Mouse (Mus musculus): ENCODE measurements around the gene Nlrc5. TPM values are rescaled to one million over a fixed set of nuclear protein-coding genes. Genes with fewer than 3 reads are reported as not detected.

Gene Nlrc5
- polyA plus RNA-seq, 1 experiment: 0.16 TPM

DNA sequence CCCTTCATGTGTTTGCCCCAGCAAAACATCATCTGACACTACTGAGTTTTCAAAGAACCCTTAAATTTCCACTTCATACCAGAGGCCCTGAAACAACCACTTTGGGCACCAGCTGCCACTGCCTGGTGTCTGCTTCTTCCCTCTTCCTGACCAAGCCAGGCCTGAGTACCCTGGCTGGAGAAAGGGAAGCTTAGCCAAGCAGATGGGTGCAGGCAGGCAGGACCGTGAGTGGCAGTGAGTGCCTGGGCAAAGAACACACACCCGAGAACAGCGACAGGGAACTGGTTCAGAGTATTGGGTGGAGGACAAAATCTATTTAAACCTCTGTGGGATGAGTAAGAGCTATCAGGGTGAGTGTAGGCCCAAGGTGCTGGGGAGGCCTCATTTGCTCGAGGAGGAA is 5.7 kb upstream of the Nlrc5 start:
- Histone ChIP-seq H3K27me3 (ENCODE audit: control insufficient read depth, insufficient read depth, insufficient read length) (peaks cover 18% of the 10 kb centered on the region), H3K36me3 (ENCODE audit: control insufficient read depth, insufficient read depth) (no peaks in the 10 kb centered on the region)
- TF ChIP-seq MYOG (IDR thresholded peaks at IDR 0.05; ENCODE audit: control insufficient read depth, extremely low read depth, insufficient read length) (no peak), MYOD1 (IDR thresholded peaks at IDR 0.05; ENCODE audit: control insufficient read depth, insufficient read length, low read depth) (no peak), USF1 (IDR thresholded peaks at IDR 0.05; ENCODE audit: low read depth) (no peak), MAX (IDR thresholded peaks at IDR 0.05) (no peak), FOSL1 (IDR thresholded peaks at IDR 0.05; ENCODE audit: insufficient read depth, low read length, poor library complexity, severe bottlenecking) (no peak), CEBPB (IDR thresholded peaks at IDR 0.05; ENCODE audit: low read depth) (no peak), CTCF (IDR thresholded peaks at IDR 0.05; ENCODE audit: control insufficient read depth, insufficient read depth, insufficient read length) (no peak)

DNA sequence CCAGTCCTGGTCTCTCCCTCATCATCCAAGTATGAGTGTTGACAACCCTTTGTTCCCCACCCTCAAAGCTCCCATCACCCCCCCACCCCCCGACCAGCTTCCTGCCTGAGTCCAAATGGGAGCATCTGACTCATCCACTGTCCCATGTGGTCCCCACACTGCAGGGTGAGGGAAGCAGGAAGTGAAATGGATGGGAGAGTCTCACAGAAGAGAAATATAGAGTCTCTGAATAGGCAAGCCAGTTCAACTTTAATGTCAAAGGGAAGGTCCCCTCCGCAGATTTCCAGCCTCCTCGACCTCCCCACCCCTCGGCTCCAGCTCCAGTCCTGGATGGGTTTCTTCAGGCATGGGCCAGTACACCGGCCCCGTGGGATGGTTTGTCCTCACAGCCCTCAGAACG is 4.8 kb upstream of the Nlrc5 start:
- H3K79me3 ChIP-seq (ENCODE audit: low read depth): no peaks in the 10 kb centered on the region
- H3K4me3 ChIP-seq (ENCODE audit: insufficient read depth, poor library complexity, severe bottlenecking): no peak overlapping the region
- H3K79me2 ChIP-seq (ENCODE audit: control insufficient read depth, insufficient read depth): no peaks in the 10 kb centered on the region
- H3K36me3 ChIP-seq (ENCODE audit: control insufficient read depth, insufficient read depth): no peaks in the 10 kb centered on the region
- no peak overlapping the region for H3ac ChIP-seq (ENCODE audit: control insufficient read depth, insufficient read length, low read depth)
- H3K27me3 ChIP-seq (ENCODE audit: control insufficient read depth, insufficient read depth, insufficient read length): peaks cover 23% of the 10 kb centered on the region
- no peak for TF ChIP-seq CEBPB (IDR thresholded peaks at IDR 0.05; ENCODE audit: low read depth)
- TF ChIP-seq MYOD1 (IDR thresholded peaks at IDR 0.05; ENCODE audit: control insufficient read depth, insufficient read length, low read depth): no peak
- no peak for TF ChIP-seq FOSL1 (IDR thresholded peaks at IDR 0.05; ENCODE audit: insufficient read depth, low read length, poor library complexity, severe bottlenecking)
- TF ChIP-seq CTCF (IDR thresholded peaks at IDR 0.05; ENCODE audit: control insufficient read depth, insufficient read depth, insufficient read length): no peak
- no peak for TF ChIP-seq USF1 (IDR thresholded peaks at IDR 0.05; ENCODE audit: low read depth)
- TF ChIP-seq MAX (IDR thresholded peaks at IDR 0.05): no peak
- no peak for TF ChIP-seq MYOG (IDR thresholded peaks at IDR 0.05; ENCODE audit: control insufficient read depth, extremely low read depth, insufficient read length)

More for the DNA sequence above, 5.7 kb upstream of the Nlrc5 start:
- no peaks in the 10 kb centered on the region for H3K79me3 ChIP-seq (ENCODE audit: low read depth)
- H3ac ChIP-seq (ENCODE audit: control insufficient read depth, insufficient read length, low read depth): no peak overlapping the region
- no peak overlapping the region for H3K4me3 ChIP-seq (ENCODE audit: insufficient read depth, poor library complexity, severe bottlenecking)
- no peaks in the 10 kb centered on the region for H3K79me2 ChIP-seq (ENCODE audit: control insufficient read depth, insufficient read depth)

DNA sequence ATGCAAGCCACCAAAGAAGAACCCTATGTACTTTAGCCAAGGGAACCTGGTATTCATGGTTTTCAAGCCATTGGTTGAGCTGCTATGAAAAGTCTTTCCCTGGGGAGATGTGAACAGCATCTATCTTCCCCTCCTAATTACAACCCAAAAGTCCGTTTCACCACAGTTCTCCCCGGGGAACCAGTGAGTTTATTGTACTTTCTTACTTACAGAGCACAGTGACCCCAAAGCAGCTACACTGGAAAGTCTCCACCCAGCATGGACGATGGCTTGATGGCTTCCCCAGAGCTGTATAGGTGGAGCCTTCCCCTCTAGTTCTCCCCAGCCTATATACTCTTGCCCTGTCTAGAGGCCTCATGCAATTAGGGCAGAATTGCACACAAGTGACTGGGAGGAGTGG is 1.9 kb upstream of the Nlrc5 start:
- H3K36me3 ChIP-seq (ENCODE audit: control insufficient read depth, insufficient read depth): no peaks in the 10 kb centered on the region
- no peaks in the 10 kb centered on the region for H3K79me2 ChIP-seq (ENCODE audit: control insufficient read depth, insufficient read depth)
- no peak overlapping the region for H3ac ChIP-seq (ENCODE audit: control insufficient read depth, insufficient read length, low read depth)
- no peak overlapping the region for H3K4me3 ChIP-seq (ENCODE audit: insufficient read depth, poor library complexity, severe bottlenecking)
- TF ChIP-seq MYOG (IDR thresholded peaks at IDR 0.05; ENCODE audit: control insufficient read depth, extremely low read depth, insufficient read length) (no peak), FOSL1 (IDR thresholded peaks at IDR 0.05; ENCODE audit: insufficient read depth, low read length, poor library complexity, severe bottlenecking) (no peak), USF1 (IDR thresholded peaks at IDR 0.05; ENCODE audit: low read depth) (no peak), CEBPB (IDR thresholded peaks at IDR 0.05; ENCODE audit: low read depth) (no peak)
- H3K27me3 ChIP-seq (ENCODE audit: control insufficient read depth, insufficient read depth, insufficient read length): peaks cover 20% of the 10 kb centered on the region
- no peaks in the 10 kb centered on the region for H3K79me3 ChIP-seq (ENCODE audit: low read depth)

DNA sequence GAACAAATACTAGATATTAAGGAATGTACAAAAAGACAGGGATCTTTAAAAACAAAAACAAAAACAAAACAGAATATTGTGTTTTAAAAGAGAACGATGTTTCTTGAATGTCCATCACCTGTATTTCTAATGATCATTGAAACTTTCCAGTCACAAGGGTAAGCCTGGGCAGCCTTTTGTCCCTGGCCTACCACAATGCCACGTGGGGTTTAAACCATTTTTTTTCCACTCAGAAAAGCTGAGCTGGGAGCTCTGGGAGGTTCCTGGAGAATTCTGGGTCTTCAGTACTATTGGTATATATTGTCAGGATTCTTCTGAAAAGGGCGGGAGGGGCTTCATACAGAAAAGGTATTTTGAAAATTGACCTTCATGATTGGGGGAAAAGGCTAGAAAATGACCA is 802 bp downstream of the Nlrc5 start:
- peaks cover 17% of the 10 kb centered on the region for H3K27me3 ChIP-seq (ENCODE audit: control insufficient read depth, insufficient read depth, insufficient read length)
- H3K36me3 ChIP-seq (ENCODE audit: control insufficient read depth, insufficient read depth): no peaks in the 10 kb centered on the region
- no peaks in the 10 kb centered on the region for H3K79me2 ChIP-seq (ENCODE audit: control insufficient read depth, insufficient read depth)
- no peaks in the 10 kb centered on the region for H3K79me3 ChIP-seq (ENCODE audit: low read depth)
- H3K4me3 ChIP-seq (ENCODE audit: insufficient read depth, poor library complexity, severe bottlenecking): no peak overlapping the region
- no peak overlapping the region for H3ac ChIP-seq (ENCODE audit: control insufficient read depth, insufficient read length, low read depth)
- TF ChIP-seq FOSL1 (IDR thresholded peaks at IDR 0.05; ENCODE audit: insufficient read depth, low read length, poor library complexity, severe bottlenecking): no peak
- TF ChIP-seq MAX (IDR thresholded peaks at IDR 0.05): no peak
- TF ChIP-seq CTCF (IDR thresholded peaks at IDR 0.05; ENCODE audit: control insufficient read depth, insufficient read depth, insufficient read length): no peak
- no peak for TF ChIP-seq CEBPB (IDR thresholded peaks at IDR 0.05; ENCODE audit: low read depth)
- TF ChIP-seq MYOG (IDR thresholded peaks at IDR 0.05; ENCODE audit: control insufficient read depth, extremely low read depth, insufficient read length): no peak
- TF ChIP-seq USF1 (IDR thresholded peaks at IDR 0.05; ENCODE audit: low read depth): no peak
- TF ChIP-seq MYOD1 (IDR thresholded peaks at IDR 0.05; ENCODE audit: control insufficient read depth, insufficient read length, low read depth): no peak

DNA sequence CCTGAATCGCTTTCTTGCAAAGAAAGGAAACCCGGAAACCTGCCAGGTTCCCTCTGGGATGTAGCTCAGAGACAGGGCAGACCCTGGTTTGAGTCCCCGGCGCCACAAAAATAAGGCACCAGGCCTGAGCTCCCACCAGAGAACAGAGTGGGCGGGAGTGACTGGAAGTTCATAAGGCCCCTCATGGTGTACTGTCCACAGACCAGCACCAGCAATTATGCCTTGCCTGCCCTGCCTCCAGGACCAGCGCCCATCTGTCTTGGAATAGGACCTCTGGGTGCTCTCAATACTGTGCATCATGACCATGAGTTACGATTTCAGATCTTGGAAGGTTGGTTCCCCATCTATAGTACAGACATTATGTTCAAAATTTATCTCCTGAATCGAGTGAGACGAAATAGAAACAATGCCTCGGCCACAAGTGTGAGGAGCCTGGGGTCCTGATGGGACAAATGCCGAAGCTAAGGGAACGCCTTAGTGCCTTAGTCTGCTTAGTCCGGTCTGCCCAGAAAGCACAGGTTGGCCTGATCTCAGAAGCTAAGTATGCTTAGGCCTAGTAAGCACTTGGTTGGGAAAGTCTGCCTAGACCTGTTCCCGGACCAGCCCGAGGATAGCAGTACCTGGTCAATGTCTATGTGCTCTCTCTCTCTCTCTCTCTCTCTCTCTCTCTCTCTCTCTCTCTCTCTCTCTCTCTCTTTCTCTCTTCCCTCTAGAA is 1.4 kb downstream of the Nlrc5 start:
- TF ChIP-seq MYOG (IDR thresholded peaks at IDR 0.05; ENCODE audit: control insufficient read depth, extremely low read depth, insufficient read length) (no peak), CEBPB (IDR thresholded peaks at IDR 0.05; ENCODE audit: low read depth) (no peak), USF1 (IDR thresholded peaks at IDR 0.05; ENCODE audit: low read depth) (no peak), MYOD1 (IDR thresholded peaks at IDR 0.05; ENCODE audit: control insufficient read depth, insufficient read length, low read depth) (no peak), FOSL1 (IDR thresholded peaks at IDR 0.05; ENCODE audit: insufficient read depth, low read length, poor library complexity, severe bottlenecking) (no peak), CTCF (IDR thresholded peaks at IDR 0.05; ENCODE audit: control insufficient read depth, insufficient read depth, insufficient read length) (no peak), MAX (IDR thresholded peaks at IDR 0.05) (no peak)
- Histone ChIP-seq H3K4me3 (ENCODE audit: insufficient read depth, poor library complexity, severe bottlenecking) (no peak overlapping the region), H3K27me3 (ENCODE audit: control insufficient read depth, insufficient read depth, insufficient read length) (peaks cover 17% of the 10 kb centered on the region)

More for the DNA sequence above, 1.4 kb downstream of the Nlrc5 start:
- Histone ChIP-seq H3ac (ENCODE audit: control insufficient read depth, insufficient read length, low read depth) (no peak overlapping the region), H3K79me3 (ENCODE audit: low read depth) (no peaks in the 10 kb centered on the region), H3K36me3 (ENCODE audit: control insufficient read depth, insufficient read depth) (no peaks in the 10 kb centered on the region), H3K79me2 (ENCODE audit: control insufficient read depth, insufficient read depth) (no peaks in the 10 kb centered on the region)
